Mouse (Mus musculus) forebrain, embryonic 10.5 days (tissue): Measurements from ENCODE around the gene Otos. TPM values are rescaled to one million over a fixed set of nuclear protein-coding genes. Genes with fewer than 3 reads are reported as not detected.

Source experiments
- DNase-seq: peaks from one replicate; pipeline ENCODE4 v3.0.0-alpha.2; 2017; ENCODE audit warnings: low spot score; ENCODE audit errors: extremely low spot score
- H3K27ac ChIP-seq: fragments of 300-500 bp; sonication (generic); 2 replicates; pipeline ENCODE4 v1.5.1; 2016; ENCODE audit warnings: mild to moderate bottlenecking
- H3K27me3 ChIP-seq: fragments of 300-500 bp; sonication (generic); 2 replicates; pipeline ENCODE4 v1.6.1; 2016; ENCODE audit warnings: mild to moderate bottlenecking; ENCODE audit not compliant: poor library complexity, severe bottlenecking
- H3K36me3 ChIP-seq: fragments of 300-500 bp; sonication (generic); replicated peaks from 2 replicates; pipeline ENCODE4 v1.6.1; 2016; ENCODE audit warnings: mild to moderate bottlenecking, moderate library complexity
- H3K4me1 ChIP-seq: fragments of 300-500 bp; sonication (generic); 2 replicates; pipeline ENCODE4 v1.6.1; 2016
- H3K4me3 ChIP-seq: fragments of 300-500 bp; sonication (generic); 2 replicates; pipeline ENCODE4 v1.5.1; 2016; ENCODE audit warnings: mild to moderate bottlenecking, moderate library complexity
- H3K9me3 ChIP-seq: fragments of 300-500 bp; sonication (generic); 2 replicates; pipeline ENCODE4 v1.6.1; 2016; ENCODE audit warnings: mild to moderate bottlenecking, moderate library complexity
- WGBS: fragments of 180-500 bp; shearing (Covaris S2); methylation state at CpG from one replicate; pipeline ENCODE4 v1.1.7; 2016; 5-methylcytosine and 5-hydroxymethylcytosine counted together
- polyA plus RNA-seq: library from polyadenylated mRNA; unstranded; fragments of >200 nt; fragmentation: Nextera tagmentation; extraction: Ambion mirVana; gene quantifications from 2 replicates; pipeline ENCODE4 v1.2.1, GENCODE M21; 2016

The Otos gene
- polyA plus RNA-seq = 0.25 TPM in 1 of 2 replicates, not detected in the other

GRCm38 (mm10) chr1:92648673-92649072, at the start of gene Otos:
TSS of gene Otos (minus strand) at chr1:92648841.
- WGBS = 35% methylated on average over 8 of the region's 8 CpGs
- Histone ChIP-seq H3K9me3 (no peaks in the 10 kb centered on the region), H3K36me3 (no peaks in the 10 kb centered on the region), H3K4me3 (no peak within 1 kb of the TSS), H3K27ac (0 out of 2 replicates have a peak within 1 kb of the TSS, but pooled peaks have one; percentile 6), H3K27me3 (peaks cover 18% of the 10 kb centered on the region; the same call in 1 of the 2 replicates), H3K4me1 (peaks cover 26% of the 10 kb centered on the region)
- DNase-seq = peak; percentile 77

- peaks cover 24% of the 10 kb centered on the region; the same call in 1 of the 2 replicates for H3K27me3 ChIP-seq
- H3K36me3 ChIP-seq = no peaks in the 10 kb centered on the region
- peaks cover 32% of the 10 kb centered on the region for H3K4me1 ChIP-seq
- H3K9me3 ChIP-seq = no peaks in the 10 kb centered on the region
- WGBS = 29% methylated on average over 4 of the region's 4 CpGs
- H3K27ac ChIP-seq = peak overlapping the region; percentile 70
- DNase-seq = peak; percentile 78
- no peak overlapping the region for H3K4me3 ChIP-seq
Observed at GRCm38 (mm10) chr1:92696848-92697247, 48.2 kb upstream of the Otos start.

- no peak for DNase-seq
Observed at GRCm38 (mm10) chr1:92695751-92696150, 47.1 kb upstream of the Otos start.

GRCm38 (mm10) chr1:92691166-92691844, 42.7 kb upstream of the Otos start:
- WGBS = 85% methylated on average over 3 of the region's 3 CpGs
- H3K27me3 ChIP-seq = no peaks in the 10 kb centered on the region
- no peak overlapping the region for H3K4me3 ChIP-seq
- no peak for DNase-seq
- H3K36me3 ChIP-seq = no peaks in the 10 kb centered on the region
- H3K4me1 ChIP-seq = peaks cover 12% of the 10 kb centered on the region; the same call in 1 of the 2 replicates
- H3K9me3 ChIP-seq = no peaks in the 10 kb centered on the region
- H3K27ac ChIP-seq = no peak overlapping the region

More at GRCm38 (mm10) chr1:92695751-92696150, 47.1 kb upstream of the Otos start:
- Histone ChIP-seq H3K4me1 (peaks cover 27% of the 10 kb centered on the region), H3K36me3 (no peaks in the 10 kb centered on the region), H3K27me3 (peaks cover 20% of the 10 kb centered on the region; the same call in 1 of the 2 replicates), H3K27ac (no peak overlapping the region), H3K4me3 (no peak overlapping the region), H3K9me3 (no peaks in the 10 kb centered on the region)
- 90% methylated on average over 5 of the region's 5 CpGs for WGBS

- Histone ChIP-seq H3K36me3 (no peaks in the 10 kb centered on the region), H3K27me3 (no peaks in the 10 kb centered on the region), H3K4me3 (no peak overlapping the region), H3K4me1 (peaks cover 12% of the 10 kb centered on the region; the same call in 1 of the 2 replicates), H3K9me3 (no peaks in the 10 kb centered on the region), H3K27ac (no peak overlapping the region)
- no peak for DNase-seq
- WGBS = 67% methylated on average over 8 of the region's 8 CpGs
Observed at GRCm38 (mm10) chr1:92686994-92687393, 38.4 kb upstream of the Otos start.

GRCm38 (mm10) chr1:92683151-92683550, 34.5 kb upstream of the Otos start:
- WGBS = 93% methylated on average over 8 of the region's 8 CpGs

GRCm38 (mm10) chr1:92680668-92681603, 32.3 kb upstream of the Otos start:
- Histone ChIP-seq H3K27me3 (peaks cover 10% of the 10 kb centered on the region; the same call in 1 of the 2 replicates), H3K4me1 (peaks cover 16% of the 10 kb centered on the region), H3K4me3 (no peak overlapping the region), H3K9me3 (no peaks in the 10 kb centered on the region), H3K36me3 (no peaks in the 10 kb centered on the region), H3K27ac (peak overlapping the region; percentile 6; the same call in 1 of the 2 replicates)
- DNase-seq = no peak
- 37% methylated on average over 16 of the region's 16 CpGs for WGBS

More at GRCm38 (mm10) chr1:92683151-92683550, 34.5 kb upstream of the Otos start:
- peaks cover 28% of the 10 kb centered on the region for H3K4me1 ChIP-seq
- no peaks in the 10 kb centered on the region for H3K36me3 ChIP-seq
- no peaks in the 10 kb centered on the region for H3K9me3 ChIP-seq
- no peak overlapping the region for H3K27ac ChIP-seq
- H3K27me3 ChIP-seq = peaks cover 10% of the 10 kb centered on the region; the same call in 1 of the 2 replicates
- DNase-seq = no peak
- H3K4me3 ChIP-seq = no peak overlapping the region

GRCm38 (mm10) chr1:92678757-92679156, 30.1 kb upstream of the Otos start:
- H3K27ac ChIP-seq = no peak overlapping the region
- DNase-seq = no peak
- peaks cover 16% of the 10 kb centered on the region for H3K4me1 ChIP-seq
- no peak overlapping the region for H3K4me3 ChIP-seq
- H3K9me3 ChIP-seq = no peaks in the 10 kb centered on the region
- no peaks in the 10 kb centered on the region for H3K36me3 ChIP-seq
- H3K27me3 ChIP-seq = peaks cover 10% of the 10 kb centered on the region; the same call in 1 of the 2 replicates
- 92% methylated on average over 5 of the region's 5 CpGs for WGBS

- 83% methylated on average over 3 of the region's 3 CpGs for WGBS
Observed at GRCm38 (mm10) chr1:92676676-92676975, 28.0 kb upstream of the Otos start.

GRCm38 (mm10) chr1:92675932-92676675, 27.5 kb upstream of the Otos start:
- DNase-seq = no peak
- Histone ChIP-seq H3K9me3 (no peaks in the 10 kb centered on the region), H3K4me3 (no peak overlapping the region), H3K27ac (no peak overlapping the region), H3K4me1 (peaks cover 11% of the 10 kb centered on the region), H3K36me3 (no peaks in the 10 kb centered on the region), H3K27me3 (peaks cover 10% of the 10 kb centered on the region; the same call in 1 of the 2 replicates)
- WGBS = 86% methylated on average over 10 of the region's 10 CpGs

More at GRCm38 (mm10) chr1:92676676-92676975, 28.0 kb upstream of the Otos start:
- peaks cover 10% of the 10 kb centered on the region; the same call in 1 of the 2 replicates for H3K27me3 ChIP-seq
- H3K4me3 ChIP-seq = no peak overlapping the region
- H3K4me1 ChIP-seq = peaks cover 16% of the 10 kb centered on the region
- DNase-seq = no peak
- no peaks in the 10 kb centered on the region for H3K36me3 ChIP-seq
- no peaks in the 10 kb centered on the region for H3K9me3 ChIP-seq
- no peak overlapping the region for H3K27ac ChIP-seq

GRCm38 (mm10) chr1:92673258-92673782, 24.7 kb upstream of the Otos start:
- Histone ChIP-seq H3K27me3 (no peaks in the 10 kb centered on the region), H3K4me3 (no peak overlapping the region), H3K27ac (no peak overlapping the region), H3K9me3 (no peaks in the 10 kb centered on the region), H3K36me3 (no peaks in the 10 kb centered on the region), H3K4me1 (no peaks in the 10 kb centered on the region)
- no peak for DNase-seq
- 85% methylated on average over 5 of the region's 5 CpGs for WGBS

- no peaks in the 10 kb centered on the region for H3K9me3 ChIP-seq
- H3K27me3 ChIP-seq = no peaks in the 10 kb centered on the region
- 89% methylated on average over 4 of the region's 4 CpGs for WGBS
- H3K27ac ChIP-seq = no peak overlapping the region
- H3K36me3 ChIP-seq = no peaks in the 10 kb centered on the region
- H3K4me1 ChIP-seq = no peaks in the 10 kb centered on the region
- H3K4me3 ChIP-seq = no peak overlapping the region
- no peak for DNase-seq
Observed at GRCm38 (mm10) chr1:92671326-92671725, 22.7 kb upstream of the Otos start.
